Mouse (Mus musculus) thymus, postnatal 4 days (tissue): ENCODE data around the gene Bmp15.

Experiments used
- DNase-seq: peaks from one replicate; pipeline ENCODE4 v3.0.0; 2021

Gene Bmp15

DNA sequence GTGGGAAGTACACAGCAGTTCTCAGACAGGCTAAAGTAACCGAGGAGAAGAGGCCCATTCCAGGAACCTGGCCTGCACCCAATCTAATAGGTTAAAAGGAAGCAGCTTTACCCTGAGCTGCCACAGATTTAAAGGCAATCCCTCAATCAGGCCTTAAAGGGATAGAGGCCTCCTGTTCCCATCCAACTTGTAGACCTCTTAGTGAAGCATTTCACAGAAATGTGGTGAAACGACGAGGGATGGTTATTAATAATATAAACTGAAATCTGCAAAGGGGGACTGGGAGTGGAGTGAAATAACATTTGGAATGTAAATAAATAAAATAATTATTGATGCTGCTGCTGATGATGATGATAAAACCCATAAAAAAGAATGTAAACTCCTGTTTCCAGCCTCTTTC lies at the start of gene Bmp15:
TSS of gene Bmp15 (minus strand) at position 101 of the 400 bp plus-strand sequence.
- no peak for DNase-seq

DNA sequence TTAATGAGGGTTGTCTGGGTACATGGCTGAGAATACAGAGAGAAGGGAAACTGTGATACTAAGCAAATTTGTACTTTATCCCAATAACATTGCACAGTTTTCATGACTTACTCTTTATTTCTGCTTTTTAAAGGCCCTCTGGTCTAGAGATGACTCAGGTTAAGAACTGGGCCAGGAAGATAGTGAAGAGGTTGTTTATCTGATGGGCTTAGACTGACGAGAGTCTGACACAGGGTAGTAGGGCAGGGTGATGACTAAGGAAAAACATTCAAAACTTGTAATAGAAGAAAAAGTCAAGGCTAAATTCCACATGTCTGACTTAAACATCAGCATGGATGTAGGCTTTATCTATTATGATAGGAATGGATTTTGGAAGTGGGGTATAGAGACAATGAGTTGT lies 48.3 kb upstream of the Bmp15 start:
- no peak for DNase-seq

DNA sequence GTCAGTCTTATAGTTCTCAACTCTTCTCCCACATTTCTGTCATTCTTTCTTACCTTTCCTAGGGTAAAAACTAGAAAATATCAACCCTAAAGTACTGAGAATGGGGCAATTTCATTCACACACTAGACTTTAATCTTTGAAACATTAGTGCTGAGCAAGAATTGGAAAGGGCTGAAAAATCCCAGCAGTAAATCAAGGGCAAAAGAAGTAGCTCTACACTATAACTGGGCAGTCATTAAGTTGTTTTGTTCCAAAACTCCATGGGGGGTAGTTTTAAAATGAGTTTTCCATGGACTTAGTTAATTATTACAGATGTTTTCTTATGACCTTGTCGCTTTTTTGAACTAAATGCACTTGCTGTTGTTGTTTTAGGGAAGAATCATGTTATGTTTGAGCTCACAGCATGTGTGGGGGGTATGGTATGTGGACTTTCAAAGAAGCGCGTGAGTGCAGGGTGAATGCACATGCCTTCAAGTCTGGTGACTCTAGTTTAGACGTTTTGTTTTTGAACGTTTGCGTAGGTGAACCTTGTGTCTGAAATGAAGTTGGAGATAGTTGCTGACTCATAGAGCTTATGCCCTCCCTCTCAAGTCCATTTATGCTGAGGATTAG lies 37.1 kb upstream of the Bmp15 start:
- no peak for DNase-seq

DNA sequence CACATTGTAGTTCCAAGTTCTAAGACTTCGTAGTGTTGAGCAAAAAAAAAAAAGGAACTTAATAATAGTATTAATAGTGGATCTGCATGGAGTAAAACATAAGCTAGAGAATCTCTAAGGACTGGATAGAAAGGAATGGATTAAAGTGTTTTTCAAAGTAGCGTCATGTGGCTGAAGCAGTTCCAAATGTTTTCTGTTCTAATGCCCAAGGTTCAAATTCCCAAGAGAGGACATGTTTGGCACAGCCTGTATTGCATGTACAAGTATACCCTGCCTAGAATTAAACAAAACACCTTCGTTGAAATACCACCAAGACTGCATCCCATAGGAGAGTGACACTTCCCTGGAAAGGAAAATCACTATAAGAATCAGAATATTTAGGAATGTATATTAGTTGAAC lies 36.4 kb upstream of the Bmp15 start:
- DNase-seq: no peak

DNA sequence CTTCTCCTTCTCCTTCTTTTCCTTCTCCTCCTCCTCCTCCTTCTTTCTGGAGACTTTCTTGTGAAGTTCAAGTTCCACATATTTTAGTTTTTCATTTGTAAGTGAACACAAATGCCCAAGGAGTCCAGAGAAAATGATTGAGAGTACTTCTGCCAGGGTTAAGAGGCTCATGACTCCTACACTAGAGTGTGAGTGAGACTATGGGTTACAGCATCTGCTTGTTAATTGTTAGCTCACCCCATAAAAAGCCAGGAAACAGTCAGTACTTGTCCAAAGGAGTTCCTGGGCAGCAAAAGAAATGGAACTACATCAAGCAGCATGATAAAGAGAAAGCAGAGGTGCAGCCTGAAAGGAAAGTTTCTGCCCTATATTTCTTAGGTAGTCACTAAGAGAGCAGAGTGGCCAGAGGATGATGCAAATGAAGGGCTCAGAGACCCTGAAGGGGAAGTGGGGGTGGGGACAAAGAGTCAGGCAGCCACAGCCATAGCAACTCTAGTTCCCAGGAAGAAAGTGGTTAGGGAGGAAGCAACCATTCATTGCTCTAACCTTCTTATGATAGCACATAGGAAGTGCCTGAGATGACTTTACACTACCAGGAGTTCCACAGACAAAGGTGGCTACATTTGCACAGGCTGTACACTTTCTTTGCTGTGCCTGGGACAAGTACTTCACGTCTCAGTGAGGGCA lies 24.9 kb upstream of the Bmp15 start:
- no peak for DNase-seq

DNA sequence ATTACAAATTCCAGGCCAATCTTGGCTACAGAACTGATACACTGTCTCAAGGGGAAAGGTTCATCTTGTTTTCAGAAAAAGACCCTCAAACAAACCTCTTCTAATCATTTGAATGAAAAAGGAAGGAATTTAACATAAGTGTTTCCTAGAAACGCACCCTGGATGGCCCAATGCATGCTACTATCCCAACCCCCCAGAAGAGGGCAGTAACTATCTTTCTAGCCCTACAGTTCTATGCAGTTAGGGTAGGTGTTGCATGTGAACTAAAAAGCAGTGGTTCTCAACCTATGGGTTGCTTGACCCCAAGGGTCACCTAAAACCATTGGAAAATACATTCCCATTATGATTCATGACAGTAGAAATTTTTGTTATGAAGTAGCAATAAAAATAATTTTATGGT lies 3.5 kb upstream of the Bmp15 start:
- no peak for DNase-seq

DNA sequence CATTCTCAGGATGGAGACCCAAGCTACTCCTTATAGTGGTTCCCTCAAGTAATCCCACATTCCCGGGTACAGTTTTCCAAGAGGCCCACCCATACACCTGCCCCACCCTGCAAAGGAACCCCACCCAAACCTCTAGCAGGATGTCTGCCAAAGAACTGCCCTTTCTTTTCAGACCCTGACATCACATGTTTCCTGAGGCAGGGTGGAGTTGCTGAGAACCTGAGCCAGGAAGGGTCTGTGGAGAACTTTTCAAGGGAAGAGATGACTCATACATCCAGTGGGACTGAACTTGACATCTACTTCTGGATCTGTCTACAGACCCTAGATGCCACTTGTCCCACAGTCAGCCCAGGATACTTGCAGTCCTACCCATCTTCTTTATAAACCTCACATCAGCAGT lies 2.8 kb downstream of the Bmp15 start:
- no peak for DNase-seq
